Mouse (Mus musculus): ENCODE data around the gene Tnxb. TPM values are rescaled to one million over a fixed set of nuclear protein-coding genes. Genes with fewer than 3 reads are reported as not detected.
"Not testable (repeated sequence)": the region's sequence is repeated elsewhere in the genome, so short reads cannot be mapped to it uniquely, and the experiment has no call there.

The Tnxb gene
- polyA plus RNA-seq, 1 experiment from 2014 or later, result 0.27 TPM

GRCm38 (mm10) chr17:34744206-34744605 is 73.9 kb downstream of the Tnxb start:
- Histone ChIP-seq H3K4me2 (ENCODE audit: low read depth, low read length) (no peak overlapping the region), H3K27me3 (ENCODE audit: control insufficient read depth, insufficient read depth, low read depth, low read length) (no peaks in the 10 kb centered on the region), H3K36me3 (ENCODE audit: control insufficient read depth, insufficient read depth) (no peaks in the 10 kb centered on the region), H3K27ac (ENCODE audit: low read length) (peak overlapping the region; percentile 53; the same call in 1 of the 2 replicates), H3K9me3 (replicated peaks; ENCODE audit: control insufficient read depth, low read length) (no peaks in the 10 kb centered on the region), H3K9ac (ENCODE audit: low read depth, low read length) (no peak overlapping the region), H3K4me3 (ENCODE audit: low read depth, low read length) (no peak overlapping the region), H3K4me1 (ENCODE audit: control insufficient read depth, low read depth, low read length) (no peaks in the 10 kb centered on the region)
- ATAC-seq (ENCODE audit: low read depth), result peak; percentile 72
- WGBS (ENCODE audit: insufficient replicate concordance), result 52% methylated on average over 6 of the region's 6 CpGs

GRCm38 (mm10) chr17:34744611-34745010 is 74.3 kb downstream of the Tnxb start:
- H3K9me3 ChIP-seq (replicated peaks; ENCODE audit: control insufficient read depth, low read length); ATAC-seq (ENCODE audit: low read depth); H3K9ac ChIP-seq (ENCODE audit: low read depth, low read length); H3K27ac ChIP-seq (ENCODE audit: low read length); H3K4me1 ChIP-seq (ENCODE audit: control insufficient read depth, low read depth, low read length); H3K36me3 ChIP-seq (ENCODE audit: control insufficient read depth, insufficient read depth); H3K4me2 ChIP-seq (ENCODE audit: low read depth, low read length); H3K4me3 ChIP-seq (ENCODE audit: low read depth, low read length); H3K27me3 ChIP-seq (ENCODE audit: control insufficient read depth, insufficient read depth, low read depth, low read length): not testable (repeated sequence)
- whole genome bisulfite sequencing (ENCODE audit: insufficient replicate concordance), result 68% methylated on average over 6 of the region's 6 CpGs

- WGBS (ENCODE audit: insufficient replicate concordance), result 70% methylated on average over 4 of the region's 4 CpGs
- not testable (repeated sequence) for H3K4me2 ChIP-seq (ENCODE audit: low read depth, low read length); H3K4me1 ChIP-seq (ENCODE audit: control insufficient read depth, low read depth, low read length); H3K27ac ChIP-seq (ENCODE audit: low read length); H3K27me3 ChIP-seq (ENCODE audit: control insufficient read depth, insufficient read depth, low read depth, low read length); H3K9ac ChIP-seq (ENCODE audit: low read depth, low read length); ATAC-seq (ENCODE audit: low read depth); H3K36me3 ChIP-seq (ENCODE audit: control insufficient read depth, insufficient read depth); H3K9me3 ChIP-seq (replicated peaks; ENCODE audit: control insufficient read depth, low read length); H3K4me3 ChIP-seq (ENCODE audit: low read depth, low read length)
These were observed 74.8 kb downstream of the Tnxb start for GRCm38 (mm10) chr17:34745166-34745565.

- no peak overlapping the region for H3K4me3 ChIP-seq (ENCODE audit: low read depth, low read length)
- no peak overlapping the region for H3K27ac ChIP-seq (ENCODE audit: low read length)
- H3K9ac ChIP-seq (ENCODE audit: low read depth, low read length), result no peak overlapping the region
- 50% methylated on average over 5 of the region's 5 CpGs for WGBS (ENCODE audit: insufficient replicate concordance)
- H3K4me1 ChIP-seq (ENCODE audit: control insufficient read depth, low read depth, low read length), result no peaks in the 10 kb centered on the region
- no peak for ATAC-seq (ENCODE audit: low read depth)
- no peaks in the 10 kb centered on the region for H3K27me3 ChIP-seq (ENCODE audit: control insufficient read depth, insufficient read depth, low read depth, low read length)
- no peak overlapping the region for H3K4me2 ChIP-seq (ENCODE audit: low read depth, low read length)
- no peaks in the 10 kb centered on the region for H3K36me3 ChIP-seq (ENCODE audit: control insufficient read depth, insufficient read depth)
- H3K9me3 ChIP-seq (replicated peaks; ENCODE audit: control insufficient read depth, low read length), result no peaks in the 10 kb centered on the region
These were observed 76.2 kb downstream of the Tnxb start for GRCm38 (mm10) chr17:34746531-34746930.

GRCm38 (mm10) chr17:34761471-34761870 is 91.1 kb downstream of the Tnxb start:
- Histone ChIP-seq H3K36me3 (ENCODE audit: control insufficient read depth, insufficient read depth) (no peaks in the 10 kb centered on the region), H3K27me3 (ENCODE audit: control insufficient read depth, insufficient read depth, low read depth, low read length) (no peaks in the 10 kb centered on the region), H3K4me1 (ENCODE audit: control insufficient read depth, low read depth, low read length) (no peaks in the 10 kb centered on the region), H3K9me3 (replicated peaks; ENCODE audit: control insufficient read depth, low read length) (no peaks in the 10 kb centered on the region), H3K4me2 (ENCODE audit: low read depth, low read length) (no peak overlapping the region), H3K27ac (ENCODE audit: low read length) (no peak overlapping the region), H3K4me3 (ENCODE audit: low read depth, low read length) (no peak overlapping the region), H3K9ac (ENCODE audit: low read depth, low read length) (no peak overlapping the region)
- ATAC-seq (ENCODE audit: low read depth), result no peak
- WGBS (ENCODE audit: insufficient replicate concordance), result 53% methylated on average over 3 of the region's 3 CpGs

Other genes with a start within 250 kb of the Tnxb start
- gene Btnl4, start 193.2 kb upstream of the Tnxb start, polyA plus RNA-seq (2015; fragmentation: Nextera tagmentation; extraction: Ambion mirVana), result 0.14 TPM in 1 of 2 replicates, not detected in the other
- gene Btnl6, start 153.2 kb upstream of the Tnxb start, polyA plus RNA-seq (2015; fragmentation: Nextera tagmentation; extraction: Ambion mirVana), result 0.17 TPM in 1 of 2 replicates, not detected in the other
- gene Notch4, start 106.3 kb upstream of the Tnxb start, polyA plus RNA-seq (2015; fragmentation: Nextera tagmentation; extraction: Ambion mirVana), result 0.71 and 0.81 TPM in 2 replicates
- gene Gpsm3, start 80.7 kb upstream of the Tnxb start, polyA plus RNA-seq (2015; fragmentation: Nextera tagmentation; extraction: Ambion mirVana), result 14.4 and 15.3 TPM in 2 replicates
- gene Pbx2, start 79.3 kb upstream of the Tnxb start, polyA plus RNA-seq (2015; fragmentation: Nextera tagmentation; extraction: Ambion mirVana), result 2.5 and 3.2 TPM in 2 replicates
- gene Ager, start 72.7 kb upstream of the Tnxb start, polyA plus RNA-seq (2015; fragmentation: Nextera tagmentation; extraction: Ambion mirVana), result 0.57 and 0.77 TPM in 2 replicates
- 90.3 and 92.4 TPM in 2 replicates for gene Rnf5, start 66.8 kb upstream of the Tnxb start, polyA plus RNA-seq (2015; fragmentation: Nextera tagmentation; extraction: Ambion mirVana)
- gene Agpat1, start 66.3 kb upstream of the Tnxb start, polyA plus RNA-seq (2015; fragmentation: Nextera tagmentation; extraction: Ambion mirVana), result 18.4 and 21.3 TPM in 2 replicates
- 0.33 and 0.51 TPM in 2 replicates for gene Egfl8, start 54.6 kb upstream of the Tnxb start, polyA plus RNA-seq (2015; fragmentation: Nextera tagmentation; extraction: Ambion mirVana)
- gene Ppt2, start 42.0 kb upstream of the Tnxb start, polyA plus RNA-seq (2015; fragmentation: Nextera tagmentation; extraction: Ambion mirVana), result 11.4 and 13.8 TPM in 2 replicates
- gene Prrt1, start 41.0 kb upstream of the Tnxb start, polyA plus RNA-seq (2015; fragmentation: Nextera tagmentation; extraction: Ambion mirVana), result not detected in 2 replicates
- gene Fkbpl, start 25.8 kb upstream of the Tnxb start, polyA plus RNA-seq (2015; fragmentation: Nextera tagmentation; extraction: Ambion mirVana), result 3.7 and 4.6 TPM in 2 replicates
- gene Atf6b, start 23.4 kb upstream of the Tnxb start, polyA plus RNA-seq (2015; fragmentation: Nextera tagmentation; extraction: Ambion mirVana), result 17.7 and 17.8 TPM in 2 replicates
- 19.6 and 26.6 TPM in 2 replicates for gene C4b, start 73.3 kb downstream of the Tnxb start, polyA plus RNA-seq (2015; fragmentation: Nextera tagmentation; extraction: Ambion mirVana)
- gene Cyp21a1, start 134.0 kb downstream of the Tnxb start, polyA plus RNA-seq (2015; fragmentation: Nextera tagmentation; extraction: Ambion mirVana), result 0.70 and 4.9 TPM in 2 replicates
- 10.7 and 11.7 TPM in 2 replicates for gene Stk19, start 166.4 kb downstream of the Tnxb start, polyA plus RNA-seq (2015; fragmentation: Nextera tagmentation; extraction: Ambion mirVana)
- gene Dxo, start 166.5 kb downstream of the Tnxb start, polyA plus RNA-seq (2015; fragmentation: Nextera tagmentation; extraction: Ambion mirVana), result 25.6 and 27.6 TPM in 2 replicates
- gene Skiv2l, start 179.7 kb downstream of the Tnxb start, polyA plus RNA-seq (2015; fragmentation: Nextera tagmentation; extraction: Ambion mirVana), result 24.8 and 27.3 TPM in 2 replicates
- gene Nelfe, start 179.9 kb downstream of the Tnxb start, polyA plus RNA-seq (2015; fragmentation: Nextera tagmentation; extraction: Ambion mirVana), result 41.4 and 42.3 TPM in 2 replicates
- gene Cfb, start 192.0 kb downstream of the Tnxb start, polyA plus RNA-seq (2015; fragmentation: Nextera tagmentation; extraction: Ambion mirVana), result 384 and 472 TPM in 2 replicates
- 0.26 and 0.37 TPM in 2 replicates for gene Zbtb12, start 208.9 kb downstream of the Tnxb start, polyA plus RNA-seq (2015; fragmentation: Nextera tagmentation; extraction: Ambion mirVana)
- gene Gm20547, start 211.5 kb downstream of the Tnxb start, polyA plus RNA-seq (2015; fragmentation: Nextera tagmentation; extraction: Ambion mirVana), result not detected in 2 replicates
- gene C2, start 227.7 kb downstream of the Tnxb start, polyA plus RNA-seq (2015; fragmentation: Nextera tagmentation; extraction: Ambion mirVana), result 30.6 and 33.9 TPM in 2 replicates
- 12.4 and 15.2 TPM in 2 replicates for gene Ehmt2, start 227.9 kb downstream of the Tnxb start, polyA plus RNA-seq (2015; fragmentation: Nextera tagmentation; extraction: Ambion mirVana)
- 2.6 and 3.6 TPM in 2 replicates for gene Slc44a4, start 243.9 kb downstream of the Tnxb start, polyA plus RNA-seq (2015; fragmentation: Nextera tagmentation; extraction: Ambion mirVana)

All from liver, embryonic 16.5 days (tissue).